In the genomic region with DNA sequence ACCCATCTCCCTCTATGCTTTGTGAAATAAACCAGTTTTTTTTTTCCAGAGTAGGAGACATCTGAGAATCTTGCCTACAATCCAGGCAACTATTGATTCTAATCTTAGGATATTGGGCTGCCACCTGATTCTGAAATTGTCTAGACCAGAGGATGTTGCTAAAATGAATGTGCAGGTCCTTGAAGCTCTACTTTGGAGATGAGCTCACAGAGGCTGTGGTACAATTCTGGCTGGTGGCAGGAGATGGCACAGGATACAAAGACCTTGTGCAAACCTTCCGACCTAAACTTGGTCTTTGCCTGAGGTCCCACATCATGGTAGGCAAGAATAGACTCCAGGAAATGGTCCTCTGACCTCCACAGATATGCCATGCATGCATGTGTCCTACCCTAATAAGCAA, we compare ENCODE assay signal across 9 mouse cellular contexts. TPM values are rescaled to one million over a fixed set of nuclear protein-coding genes. Genes with fewer than 3 reads are reported as not detected.
A peak's percentile ranks its signal among the peaks of the same experiment; 100 is the strongest.
DNase-seq lines count a peak whose midpoint lies in the region; ATAC-seq and TF ChIP-seq lines count a peak whose summit lies in the region.
"Had no signal": no experiment of that assay in that cellular context is flagged by ENCODE, and none has a peak within 500 bp of the region (broad histone marks: within the 10 kb centered on the region; RNA-seq: fewer than 3 reads in every experiment).

No protein-coding gene starts in this region.

- H3K4me3 ChIP-seq in forebrain, embryonic 10.5 days, result peak overlapping the region; percentile 65; the same call in 1 of the 2 replicates
- no peak overlapping the region for H3K4me3 ChIP-seq in forebrain, embryonic 16.5 days (replicated peaks; ENCODE audit: low read length)
- H3K4me3 ChIP-seq in lung, embryonic 15.5 days, result no peak overlapping the region
- H3K4me3 ChIP-seq in lung, adult 2 months (replicated peaks; ENCODE audit: extremely low read depth, low read depth, low read length), result no peak overlapping the region
- peak overlapping the region; percentile 68; the same call in 1 of the 2 replicates for H3K4me3 ChIP-seq in embryonic facial prominence, embryonic 10.5 days
- peak overlapping the region; percentile 81; the same call in 1 of the 2 replicates for H3K4me3 ChIP-seq in macrophage (ENCODE audit: inconsistent target)

- H3K27ac ChIP-seq in forebrain, embryonic 10.5 days, result peak overlapping the region; percentile 79; the same call in 1 of the 2 replicates
- no peak overlapping the region for H3K27ac ChIP-seq in forebrain, embryonic 16.5 days (ENCODE audit: low read length)
- H3K27ac ChIP-seq in lung, embryonic 15.5 days, result peak overlapping the region; percentile 7; the same call in 1 of the 2 replicates
- H3K27ac ChIP-seq in embryonic facial prominence, embryonic 10.5 days (replicated peaks), result no peak overlapping the region; the same call in 1 of the 2 replicates
- peak overlapping the region; percentile 22 for H3K27ac ChIP-seq in macrophage

- no peak for ATAC-seq in forebrain, embryonic 16.5 days
- ATAC-seq in lung, embryonic 15.5 days (ENCODE audit: borderline replicate concordance, extremely low read depth, low FRiP score, low TSS enrichment), result no peak
- no peak for ATAC-seq in megakaryocyte-erythroid progenitor cell, adult 5-6 weeks (replicated peaks; ENCODE audit: low FRiP score, low TSS enrichment, poor library complexity, severe bottlenecking)

- H3K27me3 ChIP-seq in forebrain, embryonic 10.5 days (ENCODE audit: poor library complexity, severe bottlenecking), result peaks cover 40% of the 10 kb centered on the region
- peaks cover 6% of the 10 kb centered on the region; the same call in 1 of the 2 replicates for H3K27me3 ChIP-seq in forebrain, embryonic 16.5 days (replicated peaks; ENCODE audit: control insufficient read depth, insufficient read depth, low read length)
- no peaks in the 10 kb centered on the region; the same call in 1 of the 2 replicates for H3K27me3 ChIP-seq in lung, embryonic 15.5 days
- peaks cover 35% of the 10 kb centered on the region for H3K27me3 ChIP-seq in embryonic facial prominence, embryonic 10.5 days (replicated peaks; ENCODE audit: low read depth, poor library complexity, severe bottlenecking)

- no peak for TF ChIP-seq POLR2A in lung, adult 2 months (IDR thresholded peaks at IDR 0.05; ENCODE audit: borderline replicate concordance, extremely low read depth, low read depth, low read length)

- peaks cover 44% of the 10 kb centered on the region for H3K36me3 ChIP-seq in forebrain, embryonic 10.5 days (replicated peaks)
- no peaks in the 10 kb centered on the region for H3K36me3 ChIP-seq in forebrain, embryonic 16.5 days (ENCODE audit: control insufficient read depth, insufficient read depth)
- H3K36me3 ChIP-seq in lung, embryonic 15.5 days, result peaks cover 49% of the 10 kb centered on the region
- peaks cover 51% of the 10 kb centered on the region for H3K36me3 ChIP-seq in embryonic facial prominence, embryonic 10.5 days (replicated peaks)
- peaks cover 14% of the 10 kb centered on the region; the same call in 1 of the 2 replicates for H3K36me3 ChIP-seq in macrophage (ENCODE audit: inconsistent target)

- H3K9ac ChIP-seq in forebrain, embryonic 16.5 days (replicated peaks; ENCODE audit: low read depth, low read length), result no peak overlapping the region
- no peak overlapping the region for H3K9ac ChIP-seq in lung, embryonic 15.5 days

- DNase-seq in forebrain, embryonic 10.5 days (ENCODE audit: extremely low spot score, low spot score), result no peak
- DNase-seq in lung, adult 2 months, result no peak
- no peak for DNase-seq in embryonic facial prominence, embryonic 10.5 days (ENCODE audit: low spot score)
- no peak for DNase-seq in retina, postnatal 1 day

- WGBS in forebrain, embryonic 10.5 days, result 93% methylated on average over 1 of the region's 1 CpGs
- WGBS in forebrain, embryonic 16.5 days, result 96% methylated on average over 1 of the region's 1 CpGs
- 88% methylated on average over 1 of the region's 1 CpGs for WGBS in lung, embryonic 15.5 days
- WGBS in lung, adult 2 months, result 44% methylated on average over 1 of the region's 1 CpGs
- WGBS in embryonic facial prominence, embryonic 10.5 days, result 87% methylated on average over 1 of the region's 1 CpGs
- 22% methylated on average over 1 of the region's 1 CpGs for WGBS in macrophage (ENCODE audit: missing documents)

- TF ChIP-seq CTCF in lung, adult 2 months (IDR thresholded peaks at IDR 0.05; ENCODE audit: insufficient read depth, low read length), result no peak

- no peak overlapping the region for H3K4me2 ChIP-seq in forebrain, embryonic 16.5 days (ENCODE audit: low read length)
- peak overlapping the region; percentile 95; the same call in 1 of the 2 replicates for H3K4me2 ChIP-seq in lung, embryonic 15.5 days

- peaks cover 14% of the 10 kb centered on the region; the same call in 1 of the 2 replicates for H3K9me3 ChIP-seq in forebrain, embryonic 10.5 days
- H3K9me3 ChIP-seq in forebrain, embryonic 16.5 days (ENCODE audit: control insufficient read depth, low read length), result peaks cover 5% of the 10 kb centered on the region; the same call in 1 of the 2 replicates
- no peaks in the 10 kb centered on the region for H3K9me3 ChIP-seq in lung, embryonic 15.5 days
- peaks cover 9% of the 10 kb centered on the region; the same call in 1 of the 2 replicates for H3K9me3 ChIP-seq in embryonic facial prominence, embryonic 10.5 days

- no peaks in the 10 kb centered on the region; the same call in 1 of the 2 replicates for H3K79me2 ChIP-seq in macrophage (ENCODE audit: inconsistent target)

- H3K4me1 ChIP-seq in forebrain, embryonic 10.5 days, result peaks cover 28% of the 10 kb centered on the region
- H3K4me1 ChIP-seq in forebrain, embryonic 16.5 days (replicated peaks; ENCODE audit: control insufficient read depth, insufficient read depth, low read length), result peaks cover 20% of the 10 kb centered on the region
- peaks cover 31% of the 10 kb centered on the region for H3K4me1 ChIP-seq in lung, embryonic 15.5 days
- peaks cover 7% of the 10 kb centered on the region; the same call in 1 of the 2 replicates for H3K4me1 ChIP-seq in lung, adult 2 months (ENCODE audit: control insufficient read depth, insufficient read depth, low read length)
- peaks cover 33% of the 10 kb centered on the region for H3K4me1 ChIP-seq in embryonic facial prominence, embryonic 10.5 days

RNA-seq across cellular contexts. Expression of a gene that starts 0.7 kb away (rescaled TPM):
- 2.9 and 3.1 TPM in 2 replicates for polyA plus RNA-seq in forebrain, embryonic 10.5 days (2016; fragmentation: Nextera tagmentation; extraction: Ambion mirVana)
- polyA plus RNA-seq in forebrain, embryonic 16.5 days (2015; fragmentation: Nextera tagmentation; extraction: Ambion mirVana), result 3.9 and 4.7 TPM in 2 replicates
- 3.5 and 4.3 TPM in 2 replicates for polyA plus RNA-seq in lung, embryonic 15.5 days (2015; fragmentation: Nextera tagmentation; extraction: Ambion mirVana)
- 31.4 and 38.2 TPM in 2 replicates for polyA plus RNA-seq in lung, adult 2 months (2012; rRNA removed)
- polyA plus RNA-seq in embryonic facial prominence, embryonic 10.5 days (2016; fragmentation: Nextera tagmentation; extraction: Ambion mirVana), result 2.9 and 3.2 TPM in 2 replicates
- total RNA-seq in macrophage (2018; cell fraction: chromatin; rRNA removed), result 10 to 100 TPM; 13.8 to 55.3 (median 40.0) TPM
- 1 to 10 TPM; 2.5 to 9.0 (median 5.6) TPM for total RNA-seq in macrophage (2018; cell fraction: cytosol; rRNA removed)
- 10 to 100 TPM in 25 of 26 experiments, 1 to 10 TPM in 1; 8.8 to 34.3 (median 23.0) TPM for total RNA-seq in macrophage (2018; cell fraction: nucleus; rRNA removed)
- 3.3 to 10.6 TPM (median 4.0 TPM) in 3 replicates for polyA plus RNA-seq in macrophage (2018)
- total RNA-seq in megakaryocyte-erythroid progenitor cell, adult 5-6 weeks (2014; fragmentation: Nextera tagmentation), result 27.0 and 32.9 TPM in 2 replicates
- total RNA-seq in megakaryocyte-erythroid progenitor cell, adult 5-6 weeks (2017), result 11.0 and 12.1 TPM in 2 replicates

RNA-seq across cellular contexts. Expression of a gene that starts 7.3 kb away (rescaled TPM):
- 222 and 226 TPM in 2 replicates for polyA plus RNA-seq in forebrain, embryonic 10.5 days (2016; fragmentation: Nextera tagmentation; extraction: Ambion mirVana)
- 30.5 and 31.3 TPM in 2 replicates for polyA plus RNA-seq in forebrain, embryonic 16.5 days (2015; fragmentation: Nextera tagmentation; extraction: Ambion mirVana)
- 367 and 375 TPM in 2 replicates for polyA plus RNA-seq in lung, embryonic 15.5 days (2015; fragmentation: Nextera tagmentation; extraction: Ambion mirVana)
- 387 and 395 TPM in 2 replicates for polyA plus RNA-seq in lung, adult 2 months (2012; rRNA removed)
- 234 and 253 TPM in 2 replicates for polyA plus RNA-seq in embryonic facial prominence, embryonic 10.5 days (2016; fragmentation: Nextera tagmentation; extraction: Ambion mirVana)
- total RNA-seq in macrophage (2018; cell fraction: chromatin; rRNA removed), result 10 to 100 TPM in 1 of 26 experiments, 1 to 10 TPM in 15, under 1 TPM in 10; 0.44 to 23.6 (median 1.4) TPM
- total RNA-seq in macrophage (2018; cell fraction: cytosol; rRNA removed), result 1 to 10 TPM; 2.0 to 8.6 (median 4.4) TPM
- 1 to 10 TPM in 24 of 26 experiments, under 1 TPM in 2; 0.29 to 5.9 (median 2.2) TPM for total RNA-seq in macrophage (2018; cell fraction: nucleus; rRNA removed)
- 4.0 to 9.8 TPM (median 4.7 TPM) in 3 replicates for polyA plus RNA-seq in macrophage (2018)
- 18.0 and 24.6 TPM in 2 replicates for total RNA-seq in megakaryocyte-erythroid progenitor cell, adult 5-6 weeks (2014; fragmentation: Nextera tagmentation)
- total RNA-seq in megakaryocyte-erythroid progenitor cell, adult 5-6 weeks (2017), result 13.8 and 25.6 TPM in 2 replicates

RNA-seq across cellular contexts. Expression of a gene that starts 11.5 kb away (rescaled TPM):
- polyA plus RNA-seq in forebrain, embryonic 10.5 days (2016; fragmentation: Nextera tagmentation; extraction: Ambion mirVana), result 8.4 and 9.6 TPM in 2 replicates
- polyA plus RNA-seq in forebrain, embryonic 16.5 days (2015; fragmentation: Nextera tagmentation; extraction: Ambion mirVana), result 12.3 and 12.8 TPM in 2 replicates
- 20.2 and 20.5 TPM in 2 replicates for polyA plus RNA-seq in lung, embryonic 15.5 days (2015; fragmentation: Nextera tagmentation; extraction: Ambion mirVana)
- 294 and 318 TPM in 2 replicates for polyA plus RNA-seq in lung, adult 2 months (2012; rRNA removed)
- 12.3 and 12.4 TPM in 2 replicates for polyA plus RNA-seq in embryonic facial prominence, embryonic 10.5 days (2016; fragmentation: Nextera tagmentation; extraction: Ambion mirVana)
- 100 to 1,000 TPM in 21 of 26 experiments, 10 to 100 TPM in 5; 84.6 to 188 (median 132) TPM for total RNA-seq in macrophage (2018; cell fraction: chromatin; rRNA removed)
- 10 to 100 TPM; 33.9 to 69.6 (median 55.1) TPM for total RNA-seq in macrophage (2018; cell fraction: cytosol; rRNA removed)
- total RNA-seq in macrophage (2018; cell fraction: nucleus; rRNA removed), result 100 to 1,000 TPM in 19 of 26 experiments, 10 to 100 TPM in 7; 57.2 to 171 (median 117) TPM
- 37.3 to 67.6 TPM (median 52.3 TPM) in 3 replicates for polyA plus RNA-seq in macrophage (2018)
- 75.5 and 83.0 TPM in 2 replicates for total RNA-seq in megakaryocyte-erythroid progenitor cell, adult 5-6 weeks (2014; fragmentation: Nextera tagmentation)
- total RNA-seq in megakaryocyte-erythroid progenitor cell, adult 5-6 weeks (2017), result 47.3 and 63.9 TPM in 2 replicates

RNA-seq across cellular contexts. Expression of a gene that starts 20.8 kb away (rescaled TPM):
- polyA plus RNA-seq in forebrain, embryonic 10.5 days (2016; fragmentation: Nextera tagmentation; extraction: Ambion mirVana), result 8.0 and 9.1 TPM in 2 replicates
- polyA plus RNA-seq in forebrain, embryonic 16.5 days (2015; fragmentation: Nextera tagmentation; extraction: Ambion mirVana), result 1.2 and 1.8 TPM in 2 replicates
- 16.8 and 19.8 TPM in 2 replicates for polyA plus RNA-seq in lung, embryonic 15.5 days (2015; fragmentation: Nextera tagmentation; extraction: Ambion mirVana)
- 102 and 103 TPM in 2 replicates for polyA plus RNA-seq in lung, adult 2 months (2012; rRNA removed)
- polyA plus RNA-seq in embryonic facial prominence, embryonic 10.5 days (2016; fragmentation: Nextera tagmentation; extraction: Ambion mirVana), result 11.2 and 11.3 TPM in 2 replicates
- total RNA-seq in macrophage (2018; cell fraction: chromatin; rRNA removed), result 100 to 1,000 TPM in 23 of 26 experiments, 10 to 100 TPM in 3; 60.1 to 650 (median 256) TPM
- total RNA-seq in macrophage (2018; cell fraction: cytosol; rRNA removed), result 100 to 1,000 TPM in 7 of 26 experiments, 10 to 100 TPM in 19; 38.3 to 135 (median 73.0) TPM
- total RNA-seq in macrophage (2018; cell fraction: nucleus; rRNA removed), result 100 to 1,000 TPM in 19 of 26 experiments, 10 to 100 TPM in 7; 53.9 to 429 (median 152) TPM
- polyA plus RNA-seq in macrophage (2018), result 56.2 to 124 TPM (median 74.2 TPM) in 3 replicates
- 76.2 and 103 TPM in 2 replicates for total RNA-seq in megakaryocyte-erythroid progenitor cell, adult 5-6 weeks (2014; fragmentation: Nextera tagmentation)
- 52.8 and 64.4 TPM in 2 replicates for total RNA-seq in megakaryocyte-erythroid progenitor cell, adult 5-6 weeks (2017)

RNA-seq across cellular contexts. Expression of a gene that starts 25.1 kb away (rescaled TPM):
- 0.20 and 0.31 TPM in 2 replicates for polyA plus RNA-seq in forebrain, embryonic 10.5 days (2016; fragmentation: Nextera tagmentation; extraction: Ambion mirVana)
- 0.29 and 0.60 TPM in 2 replicates for polyA plus RNA-seq in forebrain, embryonic 16.5 days (2015; fragmentation: Nextera tagmentation; extraction: Ambion mirVana)
- 0.34 and 0.45 TPM in 2 replicates for polyA plus RNA-seq in lung, embryonic 15.5 days (2015; fragmentation: Nextera tagmentation; extraction: Ambion mirVana)
- 0.33 TPM in 1 of 2 replicates, not detected in the other for polyA plus RNA-seq in lung, adult 2 months (2012; rRNA removed)
- polyA plus RNA-seq in embryonic facial prominence, embryonic 10.5 days (2016; fragmentation: Nextera tagmentation; extraction: Ambion mirVana), result 0.13 and 0.44 TPM in 2 replicates
- total RNA-seq in macrophage (2018; cell fraction: chromatin; rRNA removed), result under 1 TPM in 6 of 26 experiments, not detected in 20; 0.20 to 0.71 (median 0.55) TPM
- total RNA-seq in macrophage (2018; cell fraction: cytosol; rRNA removed), result under 1 TPM in 3 of 26 experiments, not detected in 23; 0.10 to 0.13 (median 0.13) TPM
- under 1 TPM in 5 of 26 experiments, not detected in 21; 0.30 to 0.75 (median 0.35) TPM for total RNA-seq in macrophage (2018; cell fraction: nucleus; rRNA removed)
- polyA plus RNA-seq in macrophage (2018), result not detected in 3 replicates
- not detected in 2 replicates for total RNA-seq in megakaryocyte-erythroid progenitor cell, adult 5-6 weeks (2014; fragmentation: Nextera tagmentation)
- not detected in 2 replicates for total RNA-seq in megakaryocyte-erythroid progenitor cell, adult 5-6 weeks (2017)
- polyA plus RNA-seq: large intestine, adult 2 months had no signal

Comparison
In these comparisons a context has a peak if more than half of its experiments do, and no peak if none do; other contexts are left out.
1. H3K27ac ChIP-seq: peak in forebrain, embryonic 10.5 days (single experiment), lung, embryonic 15.5 days (single experiment) and macrophage (single experiment); none in forebrain, embryonic 16.5 days (single experiment) and embryonic facial prominence, embryonic 10.5 days (single experiment).
2. H3K4me3 ChIP-seq: peak in forebrain, embryonic 10.5 days (single experiment), embryonic facial prominence, embryonic 10.5 days (single experiment) and macrophage (single experiment); none in forebrain, embryonic 16.5 days (single experiment), lung, embryonic 15.5 days (single experiment) and lung, adult 2 months (single experiment).